Mouse (Mus musculus) adrenal gland, adult 10 weeks (tissue): ENCODE data around the gene Vars2. TPM values are rescaled to one million over a fixed set of nuclear protein-coding genes. Genes with fewer than 3 reads are reported as not detected.

ENCODE experiments used
- polyA plus RNA-seq: library from polyadenylated mRNA; stranded (reverse); fragments of 350-450 nt; fragmentation: Illumina TruSeq; extraction: RNeasy Lipid Tissue Mini Kit (QIAGEN cat#74804); gene quantifications from one replicate; pipeline ENCODE4 v1.2.3, GENCODE M21; 2014; ENCODE audit warnings: low read depth, low replicate concordance

Gene Vars2
- polyA plus RNA-seq: 1.6 TPM

GRCm38 (mm10) chr17:35667334-35668065 is at the start of gene Vars2:
Gene Vars2 (minus strand): TSS chr17:35667592.

GRCm38 (mm10) chr17:35704621-35705464 is 37.5 kb upstream of the Vars2 start, which contains the start of gene Ddr1:
Gene Ddr1 (minus strand): TSS chr17:35704621.

DNA sequence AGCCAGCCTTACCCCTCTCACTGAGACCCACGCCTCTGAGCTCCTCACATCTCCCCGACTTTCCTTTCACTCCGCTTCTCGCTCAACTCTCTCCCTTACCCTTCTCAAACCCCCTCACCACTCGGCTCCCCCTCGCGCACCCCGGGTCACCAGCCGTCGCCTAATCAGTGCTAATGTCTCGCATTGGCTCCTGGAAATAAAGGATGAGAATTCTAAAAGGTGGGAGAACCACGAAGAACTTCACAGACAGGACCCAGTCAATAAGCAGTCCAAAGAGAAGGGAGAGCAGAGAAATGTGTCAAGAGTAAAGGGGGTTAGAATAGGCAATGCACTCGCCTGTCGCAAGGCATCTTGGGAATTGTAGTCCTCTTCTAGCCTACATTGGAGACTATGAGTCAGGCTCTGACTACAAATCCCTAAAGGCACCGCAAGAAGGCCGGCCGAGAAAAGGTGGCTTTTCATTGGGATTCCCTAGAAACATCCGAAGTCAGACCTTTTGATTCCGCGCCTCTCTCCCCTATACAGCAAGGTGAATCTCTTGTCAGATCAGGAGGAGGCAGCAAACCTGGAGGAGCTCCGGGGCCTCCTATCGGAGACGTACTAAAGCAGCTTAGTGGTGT is 6.1 kb upstream of the Vars2 start, which contains the start of gene Gtf2h4:
Gene Gtf2h4 (minus strand): TSS at position 324 of the 620 bp plus-strand sequence.

DNA sequence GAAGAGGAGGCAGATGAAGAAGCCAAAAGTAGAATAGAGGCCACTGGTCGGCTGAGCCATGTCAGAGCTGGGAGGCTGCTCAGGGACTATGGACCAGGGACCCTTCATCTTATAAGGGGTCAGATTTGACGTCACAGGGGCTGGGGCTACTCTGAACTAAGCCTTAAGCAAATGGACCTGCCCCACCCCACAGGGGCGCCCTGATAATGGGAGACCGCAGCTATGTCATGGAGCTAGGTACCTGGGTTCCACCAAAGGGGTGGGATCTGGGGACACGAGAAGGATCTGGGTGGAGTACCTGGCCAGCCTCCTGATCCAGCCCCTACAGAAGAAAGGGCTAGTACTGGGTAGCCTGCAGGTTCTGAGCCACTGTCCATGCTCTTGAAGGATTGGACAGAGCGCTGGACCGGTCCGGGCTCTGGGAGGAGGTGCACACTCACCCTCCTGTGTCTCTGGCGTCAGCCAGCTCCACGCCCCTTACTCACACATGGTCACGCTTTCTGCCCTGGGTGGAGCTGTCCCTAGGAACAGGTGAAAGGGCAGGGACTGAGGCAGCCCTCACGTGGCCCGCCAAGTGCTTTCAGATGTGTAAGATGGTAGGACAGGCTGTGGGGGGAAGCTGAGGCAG is 23.7 kb downstream of the Vars2 start, which contains the start of gene Mucl3:
Gene Mucl3 (minus strand): TSS at position 87 of the 628 bp plus-strand sequence.

DNA sequence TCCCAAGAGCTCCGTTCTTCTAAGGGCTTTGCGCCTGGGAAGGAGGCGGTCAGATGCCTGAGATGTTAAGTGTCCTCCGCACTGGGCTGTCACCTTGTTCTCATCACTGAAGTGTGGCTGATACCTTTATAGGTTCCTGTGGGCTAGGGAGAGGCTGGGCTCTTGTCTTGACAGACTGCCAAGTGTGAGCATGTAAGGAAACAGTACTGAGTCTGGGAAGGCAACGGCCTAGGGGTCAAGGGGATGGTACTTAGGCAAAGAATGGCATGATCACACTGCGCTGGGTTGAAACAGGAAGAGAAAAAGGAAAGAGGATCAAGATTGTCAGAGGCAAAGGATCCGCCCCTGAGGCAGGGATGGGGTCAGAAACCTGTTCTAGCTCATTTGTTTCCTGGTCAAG is 40.9 kb downstream of the Vars2 start, which contains the start of gene Gm9573:
Gene Gm9573 (minus strand): TSS at position 101 of the 400 bp plus-strand sequence.

Other genes starting within 250 kb of the Vars2 start
- 3.8 TPM for gene H2-Q6, start 242.7 kb downstream of the Vars2 start, polyA plus RNA-seq
- gene H2-Q7, start 228.4 kb downstream of the Vars2 start, polyA plus RNA-seq: 3.2 TPM
- gene H2-Q10, start 197.5 kb downstream of the Vars2 start, polyA plus RNA-seq: 2.9 TPM
- not detected for gene Pou5f1, start 161.6 kb downstream of the Vars2 start, polyA plus RNA-seq
- gene Tcf19, start 150.8 kb downstream of the Vars2 start, polyA plus RNA-seq: 1.7 TPM
- 0.41 TPM for gene Cchcr1, start 150.5 kb downstream of the Vars2 start, polyA plus RNA-seq
- not detected for gene Psors1c2, start 134.4 kb downstream of the Vars2 start, polyA plus RNA-seq
- not detected for gene Cdsn, start 115.5 kb downstream of the Vars2 start, polyA plus RNA-seq
- gene 2300002M23Rik, start 100.1 kb downstream of the Vars2 start, polyA plus RNA-seq: not detected
- not detected for gene Sfta2, start 66.0 kb downstream of the Vars2 start, polyA plus RNA-seq
- not detected for gene Gm9573, start 41.0 kb downstream of the Vars2 start, polyA plus RNA-seq
- not detected for gene Mucl3, start 23.9 kb downstream of the Vars2 start, polyA plus RNA-seq
- 3.0 TPM for gene Gtf2h4, start 6.1 kb upstream of the Vars2 start, polyA plus RNA-seq
- gene Ddr1, start 37.0 kb upstream of the Vars2 start, polyA plus RNA-seq: 4.3 TPM
- gene Ier3, start 154.1 kb upstream of the Vars2 start, polyA plus RNA-seq: 5.0 TPM
- 11.8 TPM for gene Flot1, start 155.6 kb upstream of the Vars2 start, polyA plus RNA-seq
- 40.9 TPM for gene Tubb5, start 170.7 kb upstream of the Vars2 start, polyA plus RNA-seq
- gene Mdc1, start 173.9 kb upstream of the Vars2 start, polyA plus RNA-seq: 11.3 TPM
- 1.1 TPM for gene Nrm, start 193.7 kb upstream of the Vars2 start, polyA plus RNA-seq
- 4.7 TPM for gene Ppp1r18, start 198.0 kb upstream of the Vars2 start, polyA plus RNA-seq
- gene Dhx16, start 212.2 kb upstream of the Vars2 start, polyA plus RNA-seq: 22.4 TPM
- 21.6 TPM for gene 2310061I04Rik, start 229.8 kb upstream of the Vars2 start, polyA plus RNA-seq
- gene Atat1, start 242.5 kb upstream of the Vars2 start, polyA plus RNA-seq: 8.3 TPM
- gene Mrps18b, start 248.8 kb upstream of the Vars2 start, polyA plus RNA-seq: 19.3 TPM
- gene Ppp1r10, start 248.8 kb upstream of the Vars2 start, polyA plus RNA-seq: 48.2 TPM